Mouse (Mus musculus) limb, embryonic 11.5 days (tissue): ENCODE measurements around the gene Uqcr11. TPM values are rescaled to one million over a fixed set of nuclear protein-coding genes. Genes with fewer than 3 reads are reported as not detected.

Experiments
- ATAC-seq: fragments of 200-750 bp; cut with Nextera tagmentation; 2 replicates; pipeline ENCODE4 v1.8.0; 2017; ENCODE audit warnings: low read depth; ENCODE audit not compliant: insufficient number of reproducible peaks, low FRiP score, low TSS enrichment
- DNase-seq: peaks from one replicate; pipeline ENCODE4 v3.0.0-alpha.2; 2015; ENCODE audit warnings: low spot score
- H3K27ac ChIP-seq: fragments of 300-500 bp; sonication (generic); replicated peaks from 2 replicates; pipeline ENCODE4 v1.5.1; 2014; ENCODE audit warnings: low read depth, mild to moderate bottlenecking, low read length
- H3K27me3 ChIP-seq: fragments of 300-500 bp; sonication (generic); 2 replicates; pipeline ENCODE4 v1.6.1; 2014; ENCODE audit warnings: mild to moderate bottlenecking, low read length, mixed read lengths; ENCODE audit not compliant: control insufficient read depth, insufficient read depth
- H3K36me3 ChIP-seq: fragments of 300-500 bp; sonication (generic); 2 replicates; pipeline ENCODE4 v1.6.1; 2014; ENCODE audit warnings: mild to moderate bottlenecking, low read length, moderate library complexity, mixed read lengths; ENCODE audit not compliant: control insufficient read depth, insufficient read depth
- H3K4me1 ChIP-seq: fragments of 300-500 bp; sonication (generic); 2 replicates; pipeline ENCODE4 v1.6.1; 2014; ENCODE audit warnings: low read length, mixed read lengths; ENCODE audit not compliant: control insufficient read depth, insufficient read depth
- H3K4me2 ChIP-seq: fragments of 300-500 bp; sonication (generic); 2 replicates; pipeline ENCODE4 v1.6.1; 2014; ENCODE audit warnings: low read depth, mild to moderate bottlenecking, moderate library complexity; ENCODE audit not compliant: severe bottlenecking
- H3K4me3 ChIP-seq: fragments of 300-500 bp; sonication (generic); 2 replicates; pipeline ENCODE4 v1.5.1; 2014; ENCODE audit warnings: low read depth, low read length
- H3K9ac ChIP-seq: fragments of 300-500 bp; sonication (generic); 2 replicates; pipeline ENCODE4 v1.6.1; 2014; ENCODE audit warnings: mild to moderate bottlenecking, low read length
- H3K9me3 ChIP-seq: fragments of 300-500 bp; sonication (generic); 2 replicates; pipeline ENCODE4 v1.6.1; 2016; ENCODE audit warnings: low read length; ENCODE audit not compliant: control insufficient read depth
- WGBS: fragments of 180-500 bp; shearing (Covaris S2); extraction: QIAGEN DNeasy Blood & Tissue Kit; methylation state at CpG from one replicate; pipeline ENCODE4 v1.1.7; 2014; 5-methylcytosine and 5-hydroxymethylcytosine counted together
- polyA plus RNA-seq: library from polyadenylated mRNA; unstranded; fragments of >200 nt; fragmentation: Nextera tagmentation; extraction: Ambion mirVana; gene quantifications from 2 replicates; pipeline ENCODE4 v1.2.1, GENCODE M21; 2014

Gene Uqcr11
- 527 and 533 TPM in 2 replicates for polyA plus RNA-seq

DNA sequence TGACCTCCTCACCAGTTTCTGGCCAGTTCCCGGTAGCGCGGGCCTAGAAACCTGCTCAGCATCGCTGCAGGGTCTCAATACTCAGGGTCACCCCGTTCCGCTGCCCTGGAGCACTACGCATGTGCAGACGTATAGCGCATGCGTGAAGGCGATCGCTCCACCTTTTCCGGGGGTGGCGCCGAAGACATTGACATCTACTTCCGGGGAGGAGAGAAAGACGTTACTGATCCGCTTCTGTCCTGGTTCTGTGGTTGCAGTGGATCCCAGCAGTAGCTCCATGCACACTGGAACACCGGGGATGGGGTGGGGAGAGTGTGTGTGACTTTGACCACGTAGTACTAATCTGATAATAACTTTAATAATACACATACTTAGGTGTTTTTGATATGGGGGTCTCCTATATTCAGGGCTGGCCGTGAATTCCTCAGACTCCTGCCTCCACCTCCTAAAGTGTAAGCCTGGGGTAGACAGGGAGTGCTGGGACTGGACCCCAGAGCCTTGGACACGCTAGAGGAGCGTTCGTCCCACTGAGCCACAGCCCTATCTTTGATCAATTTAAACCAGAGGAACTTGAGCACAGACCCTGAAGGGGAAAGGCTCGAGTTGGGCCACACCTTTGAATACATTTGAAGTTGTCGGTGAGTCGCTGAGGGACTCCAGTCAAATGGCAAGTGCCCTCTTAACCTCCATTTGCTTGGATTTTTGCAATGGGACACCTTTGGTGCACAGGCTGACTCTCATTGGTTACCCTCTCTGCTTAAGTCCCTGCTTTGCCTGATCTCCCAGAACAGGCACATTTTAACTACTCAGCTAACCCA lies at the start of gene Uqcr11:
Gene Uqcr11, minus strand, starts transcription at position 147 of the 818 bp plus-strand sequence.
- DNase-seq (peak; percentile 91), ATAC-seq (peak; percentile 22; the same call in 1 of the 2 replicates)
- Histone ChIP-seq H3K9me3 (no peaks in the 10 kb centered on the region), H3K27ac (peak within 1 kb of the TSS; percentile 57), H3K9ac (peak within 1 kb of the TSS; percentile 74), H3K27me3 (no peaks in the 10 kb centered on the region), H3K4me3 (peak within 1 kb of the TSS; percentile 95), H3K4me1 (0 out of 2 replicates have a peak, but pooled peaks cover 3% of the 10 kb centered on the region), H3K36me3 (peaks cover 37% of the 10 kb centered on the region), H3K4me2 (peak within 1 kb of the TSS; percentile 88)
- WGBS, result 2% methylated on average over 27 of the region's 27 CpGs

DNA sequence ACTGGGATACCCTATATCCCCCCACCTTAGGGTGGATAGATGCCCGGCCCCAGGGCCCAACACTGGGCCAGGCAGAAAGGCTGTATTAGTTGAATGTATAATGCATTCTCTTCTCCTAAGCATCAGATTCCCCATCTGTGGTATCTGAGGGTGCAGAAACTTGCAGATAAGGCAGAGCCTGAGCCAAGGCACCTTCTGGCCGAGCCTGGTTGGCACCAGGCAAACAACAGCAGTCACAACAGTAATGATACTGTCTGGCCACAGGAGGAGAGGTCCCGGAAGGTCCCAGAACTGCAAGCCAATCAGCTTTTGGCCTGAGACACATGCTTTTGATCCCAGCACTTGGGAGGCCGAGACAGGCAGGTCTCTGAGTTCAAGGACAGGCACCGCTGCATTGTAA lies 49.1 kb upstream of the Uqcr11 start:
- ATAC-seq (no peak), DNase-seq (no peak)
- Histone ChIP-seq H3K27ac (no peak overlapping the region), H3K9ac (no peak overlapping the region), H3K9me3 (no peaks in the 10 kb centered on the region), H3K4me2 (no peak overlapping the region), H3K36me3 (no peaks in the 10 kb centered on the region), H3K4me3 (no peak overlapping the region), H3K27me3 (0 out of 2 replicates have a peak, but pooled peaks cover 2% of the 10 kb centered on the region), H3K4me1 (no peaks in the 10 kb centered on the region)
- WGBS, result 84% methylated on average over 5 of the region's 5 CpGs

DNA sequence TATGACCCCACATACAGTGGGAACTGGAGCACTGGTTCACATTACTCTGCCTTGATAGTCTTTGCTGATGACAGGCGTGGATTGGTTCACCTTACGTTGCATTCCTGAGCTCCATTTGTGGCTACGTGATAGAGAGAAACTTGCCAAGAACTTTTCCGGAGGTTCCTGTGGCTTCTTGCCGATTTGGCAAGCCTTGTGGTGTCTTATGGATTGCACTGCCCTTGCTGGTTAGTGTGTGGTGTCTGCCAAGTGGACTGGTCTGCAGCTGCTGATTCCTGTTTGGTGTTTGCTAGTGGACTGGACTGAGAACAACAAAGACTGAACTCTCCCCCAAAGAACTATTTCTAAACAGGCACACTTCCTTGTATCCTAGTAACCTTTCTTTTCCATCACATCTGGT lies 48.2 kb upstream of the Uqcr11 start:
- 0 out of 2 replicates have a peak, but pooled peaks cover 2% of the 10 kb centered on the region for H3K27me3 ChIP-seq
- H3K4me3 ChIP-seq, result no peak overlapping the region
- no peak overlapping the region for H3K4me2 ChIP-seq
- no peaks in the 10 kb centered on the region for H3K4me1 ChIP-seq
- DNase-seq (no peak), ATAC-seq (no peak)
- H3K9me3 ChIP-seq, result no peaks in the 10 kb centered on the region
- WGBS, result 89% methylated on average over 5 of the region's 5 CpGs
- no peak overlapping the region for H3K27ac ChIP-seq
- no peaks in the 10 kb centered on the region for H3K36me3 ChIP-seq
- H3K9ac ChIP-seq, result no peak overlapping the region

DNA sequence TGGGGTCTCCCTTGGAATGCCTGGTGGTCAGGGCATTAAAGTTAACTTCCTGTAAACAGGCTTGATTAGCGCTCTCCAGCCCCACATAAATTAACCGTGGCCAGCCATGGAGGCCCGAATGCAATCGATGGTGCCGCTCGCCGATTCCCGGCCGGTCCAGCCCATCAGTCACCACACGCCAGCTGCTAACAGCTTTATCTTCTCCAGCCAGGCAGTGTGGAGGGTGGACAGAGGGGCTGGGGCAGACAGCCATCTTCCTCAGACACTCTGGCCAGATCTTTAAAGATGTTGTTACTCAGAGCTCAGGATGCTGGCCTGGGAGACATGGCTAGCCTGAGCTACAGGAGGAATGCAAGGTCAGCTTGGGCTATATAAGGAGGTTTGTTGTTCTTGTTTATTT lies 47.0 kb upstream of the Uqcr11 start:
- Histone ChIP-seq H3K27ac (no peak overlapping the region), H3K4me3 (no peak overlapping the region), H3K9me3 (no peaks in the 10 kb centered on the region), H3K4me2 (no peak overlapping the region), H3K9ac (0 out of 2 replicates have a peak overlapping the region, but pooled peaks have one; percentile 7), H3K36me3 (no peaks in the 10 kb centered on the region), H3K4me1 (no peaks in the 10 kb centered on the region), H3K27me3 (peaks cover 2% of the 10 kb centered on the region; the same call in 1 of the 2 replicates)
- WGBS, result 33% methylated on average over 10 of the region's 10 CpGs
- DNase-seq (no peak), ATAC-seq (no peak)

DNA sequence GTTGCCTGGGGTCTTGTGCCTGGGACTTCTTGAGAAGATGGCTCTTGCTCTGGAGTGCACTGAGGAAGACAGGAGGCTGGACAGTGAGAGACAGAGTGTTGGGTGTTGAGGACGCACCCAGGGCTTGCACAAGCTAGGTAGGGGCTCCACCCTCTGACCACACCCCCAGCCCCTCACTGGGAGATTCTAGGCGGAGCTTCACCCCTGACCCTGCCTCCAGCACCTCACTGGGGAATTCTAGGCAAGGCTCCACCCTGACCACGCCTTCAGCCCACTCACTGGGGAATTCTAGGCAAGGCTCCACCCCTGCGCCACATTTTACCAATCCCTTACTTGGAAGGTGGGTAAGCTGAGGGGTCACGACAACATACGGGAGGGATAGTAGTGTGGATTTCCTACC lies 44.0 kb upstream of the Uqcr11 start:
- DNase-seq, result peak; percentile 41
- H3K4me3 ChIP-seq, result no peak overlapping the region
- 3% methylated on average over 6 of the region's 6 CpGs for WGBS
- H3K36me3 ChIP-seq, result no peaks in the 10 kb centered on the region
- H3K27ac ChIP-seq, result no peak overlapping the region
- H3K4me1 ChIP-seq, result no peaks in the 10 kb centered on the region
- H3K9ac ChIP-seq, result no peak overlapping the region
- H3K4me2 ChIP-seq, result 0 out of 2 replicates have a peak overlapping the region, but pooled peaks have one; percentile 7
- no peak for ATAC-seq
- no peaks in the 10 kb centered on the region for H3K9me3 ChIP-seq
- H3K27me3 ChIP-seq, result peaks cover 4% of the 10 kb centered on the region; the same call in 1 of the 2 replicates

DNA sequence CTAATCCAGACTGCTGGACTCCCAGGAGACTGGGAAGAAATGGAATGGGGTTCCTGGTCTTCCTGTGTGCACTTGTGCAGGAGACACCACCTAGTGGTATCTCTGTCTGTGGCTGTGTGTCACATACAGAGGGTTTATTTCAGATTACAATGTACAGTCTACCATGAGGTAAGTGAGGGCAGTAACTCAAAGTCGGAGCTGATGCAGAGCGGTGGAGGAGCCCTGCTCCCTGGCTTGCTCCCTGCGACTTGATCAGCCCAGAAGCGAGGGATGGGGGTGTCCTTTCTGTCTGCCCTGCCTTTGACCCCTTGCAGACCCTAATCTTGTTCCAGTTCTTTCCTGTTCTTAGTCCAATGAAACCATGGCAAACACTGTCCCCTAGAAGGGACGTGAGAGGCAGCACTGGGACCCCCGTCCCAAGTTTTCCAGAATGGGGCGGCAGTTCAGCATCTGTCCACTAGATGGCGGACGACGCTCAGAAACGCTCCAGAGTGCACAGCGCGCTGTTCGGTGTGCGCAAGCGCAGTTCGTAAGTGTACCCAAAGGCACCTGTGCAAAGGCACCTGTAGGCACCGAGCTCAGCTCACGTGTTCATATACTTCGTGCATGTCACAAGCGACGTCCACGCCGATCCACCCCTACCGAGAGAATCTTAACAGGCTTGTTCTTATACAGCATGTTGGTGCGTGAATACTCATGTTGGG lies 39.4 kb upstream of the Uqcr11 start:
- Histone ChIP-seq H3K27ac (no peak overlapping the region), H3K27me3 (peaks cover 6% of the 10 kb centered on the region; the same call in 1 of the 2 replicates), H3K4me1 (no peaks in the 10 kb centered on the region), H3K36me3 (no peaks in the 10 kb centered on the region), H3K4me3 (no peak overlapping the region), H3K9me3 (no peaks in the 10 kb centered on the region), H3K4me2 (no peak overlapping the region), H3K9ac (no peak overlapping the region)
- WGBS, result 7% methylated on average over 26 of the region's 26 CpGs
- peak; percentile 88 for DNase-seq
- peak; percentile 41; the same call in 1 of the 2 replicates for ATAC-seq

DNA sequence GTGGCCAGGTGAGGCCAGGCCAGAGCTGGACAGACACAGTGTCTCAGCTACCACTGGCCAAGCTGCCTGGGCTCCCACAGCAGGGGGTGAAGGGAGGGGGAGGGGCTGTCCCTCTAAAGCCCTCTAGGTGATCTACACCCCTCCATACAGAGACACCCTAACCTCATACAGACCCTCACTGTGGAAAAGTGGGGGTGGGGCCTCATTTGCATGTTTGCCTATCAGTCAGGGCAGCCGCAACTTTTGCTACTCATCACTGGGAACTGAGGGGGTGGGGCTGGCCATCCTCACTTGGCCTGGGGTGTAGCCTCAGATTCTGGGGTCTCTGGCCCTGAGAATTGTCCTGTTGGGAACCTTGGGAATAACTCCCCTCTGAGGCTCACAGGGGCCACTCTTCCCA lies 38.4 kb upstream of the Uqcr11 start:
- Histone ChIP-seq H3K9ac (no peak overlapping the region), H3K36me3 (no peaks in the 10 kb centered on the region), H3K4me2 (no peak overlapping the region), H3K9me3 (no peaks in the 10 kb centered on the region), H3K27me3 (peaks cover 6% of the 10 kb centered on the region; the same call in 1 of the 2 replicates), H3K4me1 (no peaks in the 10 kb centered on the region), H3K4me3 (no peak overlapping the region), H3K27ac (no peak overlapping the region)
- DNase-seq (no peak), ATAC-seq (no peak)
- 32% methylated on average over 1 of the region's 1 CpGs for WGBS

DNA sequence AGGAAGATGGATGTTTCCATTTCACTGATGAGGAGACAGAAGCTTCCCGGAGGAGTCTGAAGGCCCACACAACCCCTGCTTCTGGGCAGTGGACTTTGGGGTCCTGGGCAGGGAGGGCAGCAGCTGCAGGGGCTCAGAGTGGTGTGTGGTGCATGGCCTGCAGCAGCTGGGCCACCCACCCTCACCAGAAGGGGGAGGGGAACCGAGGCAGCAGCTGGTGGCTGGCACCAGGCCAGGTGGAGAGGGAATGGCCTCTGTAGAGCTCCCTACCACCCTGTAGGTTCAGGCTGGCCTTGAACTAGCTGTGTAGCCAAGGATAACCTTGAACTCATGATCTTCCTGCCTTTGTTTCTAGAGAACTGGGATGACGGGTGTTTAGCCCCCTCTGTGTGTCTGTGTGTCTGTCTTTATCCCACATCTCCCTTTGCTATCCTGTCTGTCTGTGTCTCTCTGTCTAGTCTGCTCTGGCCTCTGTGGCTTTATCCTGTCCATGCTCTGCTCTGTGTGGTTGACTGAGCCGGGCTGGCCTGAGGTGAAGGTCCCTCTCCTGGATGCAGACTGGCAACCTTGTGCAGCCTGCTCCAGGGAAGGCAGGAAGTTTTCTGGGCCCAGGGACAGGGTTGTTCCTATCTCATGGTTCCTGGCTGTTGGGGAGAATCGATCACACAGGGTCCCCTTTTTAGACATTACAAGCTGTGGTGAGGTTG lies 37.9 kb upstream of the Uqcr11 start:
- Histone ChIP-seq H3K4me1 (no peaks in the 10 kb centered on the region), H3K27me3 (peaks cover 6% of the 10 kb centered on the region; the same call in 1 of the 2 replicates), H3K4me3 (no peak overlapping the region), H3K36me3 (no peaks in the 10 kb centered on the region), H3K9me3 (no peaks in the 10 kb centered on the region), H3K4me2 (no peak overlapping the region), H3K27ac (no peak overlapping the region), H3K9ac (no peak overlapping the region)
- DNase-seq (no peak), ATAC-seq (no peak)
- WGBS, result 53% methylated on average over 5 of the region's 5 CpGs
